Mouse (Mus musculus) liver, embryonic 11.5 days (tissue): Measurements from ENCODE around the gene Gatad2a. TPM values are rescaled to one million over a fixed set of nuclear protein-coding genes. Genes with fewer than 3 reads are reported as not detected.

Experiments
- ATAC-seq: fragments of 200-750 bp; cut with Nextera tagmentation; replicated peaks from 2 replicates; pipeline ENCODE4 v1.8.0; 2017; ENCODE audit warnings: moderate number of reproducible peaks, mild to moderate bottlenecking, moderate TSS enrichment, moderate library complexity; ENCODE audit not compliant: low FRiP score
- DNase-seq: peaks from one replicate; pipeline ENCODE4 v3.0.0-alpha.2; 2017; ENCODE audit warnings: low spot score
- H3K27ac ChIP-seq: fragments of 300-500 bp; sonication (generic); 2 replicates; pipeline ENCODE4 v1.5.1; 2014; ENCODE audit warnings: mild to moderate bottlenecking, low read depth, low read length, control low read depth
- H3K27me3 ChIP-seq: fragments of 300-500 bp; sonication (generic); replicated peaks from 2 replicates; pipeline ENCODE4 v1.6.1; 2014; ENCODE audit warnings: low read length, mixed read lengths; ENCODE audit not compliant: control insufficient read depth, insufficient read depth
- H3K36me3 ChIP-seq: fragments of 300-500 bp; sonication (generic); 2 replicates; pipeline ENCODE4 v1.6.1; 2014; ENCODE audit warnings: mild to moderate bottlenecking, low read length, moderate library complexity, mixed read lengths; ENCODE audit not compliant: control insufficient read depth, insufficient read depth
- H3K4me1 ChIP-seq: fragments of 300-500 bp; sonication (generic); replicated peaks from 2 replicates; pipeline ENCODE4 v1.6.1; 2014; ENCODE audit warnings: low read length, mixed read lengths; ENCODE audit not compliant: control insufficient read depth, insufficient read depth
- H3K4me2 ChIP-seq: fragments of 300-500 bp; sonication (generic); 2 replicates; pipeline ENCODE4 v1.6.1; 2014; ENCODE audit warnings: mild to moderate bottlenecking, control low read depth, moderate library complexity
- H3K4me3 ChIP-seq: fragments of 300-500 bp; sonication (generic); 2 replicates; pipeline ENCODE4 v1.5.1; 2014; ENCODE audit warnings: low read depth, low read length, control low read depth
- H3K9ac ChIP-seq: fragments of 300-500 bp; sonication (generic); 2 replicates; pipeline ENCODE4 v1.6.1; 2014; ENCODE audit warnings: low read depth, low read length, control low read depth
- H3K9me3 ChIP-seq: fragments of 300-500 bp; sonication (generic); 2 replicates; pipeline ENCODE4 v1.6.1; 2016; ENCODE audit warnings: low read length, inconsistent platforms, mixed read lengths; ENCODE audit not compliant: control insufficient read depth
- WGBS: fragments of 180-500 bp; shearing (Covaris S2); extraction: QIAGEN DNeasy Blood & Tissue Kit; methylation state at CpG from one replicate; pipeline ENCODE4 v1.1.7; 2014; 5-methylcytosine and 5-hydroxymethylcytosine counted together
- polyA plus RNA-seq: library from polyadenylated mRNA; unstranded; fragments of >200 nt; fragmentation: Nextera tagmentation; extraction: Ambion mirVana; gene quantifications from 2 replicates; pipeline ENCODE4 v1.2.1, GENCODE M21; 2014

The Gatad2a gene
- polyA plus RNA-seq, 1 experiment from 2014 or later = 75.3 TPM

DNA sequence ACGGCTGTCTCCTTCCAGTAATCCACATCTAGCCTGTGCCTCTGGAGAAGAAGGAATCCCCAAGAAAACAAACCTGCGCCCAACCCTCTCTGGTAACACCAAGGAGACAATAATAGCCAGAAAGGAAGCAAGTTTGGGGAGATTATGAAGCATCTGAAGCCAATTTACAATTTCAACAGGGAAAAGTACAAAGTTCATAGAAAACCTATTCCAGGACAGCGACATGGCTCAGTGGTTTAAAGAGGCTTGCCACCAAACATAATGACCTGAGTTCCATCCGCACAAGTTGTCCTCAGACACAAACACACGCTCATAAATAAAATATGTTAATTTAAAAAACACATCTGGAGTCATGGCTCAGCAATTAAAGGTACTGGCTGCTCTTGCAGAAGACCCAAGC is 21.4 kb downstream of the Gatad2a start:
- H3K27me3 ChIP-seq = no peaks in the 10 kb centered on the region
- DNase-seq = no peak
- H3K9me3 ChIP-seq = no peaks in the 10 kb centered on the region
- H3K4me3 ChIP-seq = peak overlapping the region; percentile 97
- H3K27ac ChIP-seq = peak overlapping the region; percentile 93
- WGBS = 44% methylated on average over 5 of the region's 5 CpGs
- no peaks in the 10 kb centered on the region for H3K36me3 ChIP-seq
- H3K4me2 ChIP-seq = peak overlapping the region; percentile 92
- H3K4me1 ChIP-seq = peaks cover 27% of the 10 kb centered on the region
- no peak for ATAC-seq
- H3K9ac ChIP-seq = peak overlapping the region; percentile 98

DNA sequence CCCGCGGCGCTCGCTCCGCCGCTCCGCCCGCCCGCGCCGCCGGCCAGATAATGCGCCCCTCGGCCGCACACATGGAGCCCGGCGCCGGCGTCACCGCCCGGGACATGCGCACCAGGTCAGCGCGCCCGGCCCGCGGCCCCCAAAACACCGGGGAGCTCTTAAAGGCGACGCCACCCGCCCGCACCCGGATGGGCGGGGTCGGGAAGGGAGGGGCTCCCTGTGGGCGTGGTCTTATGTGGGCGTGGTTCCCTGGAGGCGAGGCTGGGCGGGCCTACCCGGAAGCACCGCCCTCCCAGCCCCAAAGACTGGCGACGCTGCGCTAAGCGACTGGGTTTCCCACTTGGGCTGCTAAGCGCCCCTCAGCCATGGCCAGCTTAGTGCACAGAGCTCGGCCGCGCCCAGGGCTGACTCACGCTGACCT is 22.0 kb downstream of the Gatad2a start:
- peak; percentile 95 for ATAC-seq
- no peaks in the 10 kb centered on the region for H3K9me3 ChIP-seq
- peaks cover 28% of the 10 kb centered on the region for H3K4me1 ChIP-seq
- H3K36me3 ChIP-seq = no peaks in the 10 kb centered on the region
- peak overlapping the region; percentile 93 for H3K27ac ChIP-seq
- H3K4me2 ChIP-seq = peak overlapping the region; percentile 92
- no peaks in the 10 kb centered on the region for H3K27me3 ChIP-seq
- WGBS = 0% methylated on average over 37 of the region's 50 CpGs
- peak; percentile 99 for DNase-seq
- peak overlapping the region; percentile 98 for H3K9ac ChIP-seq
- H3K4me3 ChIP-seq = peak overlapping the region; percentile 97

DNA sequence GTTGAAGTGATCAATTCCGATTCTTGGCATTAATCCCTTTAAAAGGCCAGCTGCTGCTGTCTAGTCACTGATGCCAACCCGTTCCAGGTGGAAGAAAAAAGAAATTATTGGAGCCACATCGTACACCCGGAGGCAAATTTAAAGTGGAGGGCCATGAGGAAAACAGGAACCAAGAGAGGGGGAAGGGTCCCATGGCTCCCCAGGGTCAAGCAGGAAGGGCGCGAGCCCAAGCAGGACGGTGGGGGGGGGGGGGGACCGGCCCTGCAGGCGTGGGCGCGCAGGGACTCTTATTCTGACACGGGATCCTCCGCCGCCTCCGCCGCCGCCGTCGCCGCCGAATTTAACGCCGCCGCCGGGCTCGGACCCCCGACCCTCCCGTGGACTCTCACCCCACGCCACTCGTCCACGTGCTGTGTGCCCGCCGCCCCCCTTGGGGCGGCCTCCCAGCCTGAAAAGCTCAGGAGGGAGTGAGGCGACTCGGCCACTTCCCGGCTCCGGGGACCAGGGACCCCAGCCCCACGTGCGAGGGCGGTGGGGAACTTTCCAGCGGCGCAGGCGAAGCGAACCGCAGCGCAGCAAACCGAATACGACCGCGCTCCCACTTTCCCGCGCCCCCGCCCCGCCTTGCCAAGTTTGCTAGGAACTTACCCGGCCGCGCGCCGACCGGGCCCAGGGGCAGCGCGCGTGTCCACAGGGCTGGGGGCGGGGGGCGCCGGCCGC is 22.6 kb downstream of the Gatad2a start:
- Histone ChIP-seq H3K9me3 (no peaks in the 10 kb centered on the region), H3K4me2 (peak overlapping the region; percentile 80), H3K27ac (peak overlapping the region; percentile 93), H3K9ac (peak overlapping the region; percentile 98), H3K36me3 (no peaks in the 10 kb centered on the region), H3K4me1 (peaks cover 28% of the 10 kb centered on the region), H3K27me3 (no peaks in the 10 kb centered on the region), H3K4me3 (peak overlapping the region; percentile 97)
- under 1% methylated on average over 52 of the region's 68 CpGs for whole genome bisulfite sequencing
- peak; percentile 72 for DNase-seq
- ATAC-seq = peak; percentile 29; the same call in 1 of the 2 replicates

DNA sequence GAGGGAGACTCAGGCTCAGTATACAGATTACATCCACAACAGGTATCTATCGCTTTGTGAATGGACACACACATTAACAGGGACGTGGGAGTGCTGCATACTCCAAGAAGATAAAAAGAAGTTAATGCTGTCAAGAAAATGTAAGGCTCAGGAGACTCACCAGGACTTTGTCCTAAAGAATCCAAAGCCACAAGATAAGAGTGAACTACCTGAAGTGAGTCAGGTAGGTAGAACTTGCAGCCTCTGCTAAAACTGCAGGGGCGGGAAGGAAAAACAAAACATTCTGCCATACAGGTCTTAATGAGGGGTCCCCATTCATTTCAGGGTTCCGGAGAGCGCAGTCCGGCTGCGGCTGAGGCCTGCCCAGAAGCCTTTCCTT is 23.1 kb downstream of the Gatad2a start:
- no peak for ATAC-seq
- Histone ChIP-seq H3K4me3 (peak overlapping the region; percentile 97), H3K4me2 (peak overlapping the region; percentile 80), H3K9ac (peak overlapping the region; percentile 98), H3K27ac (no peak overlapping the region), H3K36me3 (no peaks in the 10 kb centered on the region), H3K27me3 (no peaks in the 10 kb centered on the region), H3K4me1 (peaks cover 28% of the 10 kb centered on the region), H3K9me3 (no peaks in the 10 kb centered on the region)
- 9% methylated on average over 7 of the region's 7 CpGs for WGBS
- no peak for DNase-seq

DNA sequence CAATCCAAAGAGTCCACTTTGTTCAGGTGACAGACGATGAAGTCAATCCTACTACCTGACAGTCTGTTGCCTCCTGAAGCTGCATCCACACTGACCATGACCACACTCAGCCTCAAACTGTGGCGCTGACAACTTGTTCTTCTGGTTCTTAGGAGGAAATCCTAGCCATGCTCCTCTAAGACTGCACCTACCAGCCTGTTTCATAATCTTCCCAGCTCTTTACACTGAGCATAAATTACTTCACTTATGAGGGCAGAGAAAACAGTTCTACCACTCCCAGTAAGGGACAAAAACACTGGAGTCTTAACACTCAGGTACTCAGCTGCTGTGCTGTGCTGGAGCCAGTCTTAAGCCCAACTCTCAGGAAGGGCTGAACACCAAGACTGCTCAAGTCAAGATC is 25.3 kb downstream of the Gatad2a start:
- H3K36me3 ChIP-seq = 0 out of 2 replicates have a peak, but pooled peaks cover 1% of the 10 kb centered on the region

DNA sequence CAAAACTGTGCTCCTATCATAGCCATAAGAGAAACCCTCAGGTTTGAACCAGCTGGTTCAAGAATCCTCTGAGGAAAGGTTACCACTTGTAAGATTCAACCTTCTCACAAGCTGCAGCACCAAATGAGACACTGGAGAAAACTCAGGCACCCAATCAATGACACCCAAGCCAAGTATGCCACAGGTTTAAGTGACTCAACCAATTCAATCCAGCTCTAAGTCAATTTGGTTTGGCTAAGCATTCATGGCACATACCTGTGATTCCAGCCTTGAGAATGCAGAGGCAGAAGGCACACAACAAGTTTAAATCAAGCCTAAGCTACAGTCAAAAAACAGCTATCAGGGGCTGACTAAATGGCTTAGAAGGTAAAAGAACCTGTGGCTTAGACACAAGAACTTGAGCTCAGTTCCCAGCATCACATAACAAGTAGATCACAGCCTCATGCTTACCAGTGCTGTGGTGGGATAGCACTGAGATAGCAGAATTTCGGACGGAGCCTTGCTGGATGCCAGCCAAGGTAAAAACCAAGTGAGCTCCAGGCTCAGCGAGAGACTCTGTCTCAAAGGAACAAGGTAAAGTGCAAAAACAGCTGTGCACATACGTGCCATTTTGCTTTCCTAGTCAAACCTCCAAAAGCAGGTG is 28.8 kb downstream of the Gatad2a start:
- no peak overlapping the region for H3K27ac ChIP-seq
- 0 out of 2 replicates have a peak, but pooled peaks cover 5% of the 10 kb centered on the region for H3K36me3 ChIP-seq
- 84% methylated on average over 4 of the region's 4 CpGs for WGBS

More for the DNA sequence above, 25.3 kb downstream of the Gatad2a start:
- no peak for ATAC-seq
- no peak overlapping the region for H3K4me3 ChIP-seq
- no peak for DNase-seq
- no peak overlapping the region for H3K27ac ChIP-seq
- no peak overlapping the region for H3K9ac ChIP-seq
- peaks cover 41% of the 10 kb centered on the region for H3K4me1 ChIP-seq
- no peaks in the 10 kb centered on the region for H3K27me3 ChIP-seq
- WGBS = 80% methylated on average over 2 of the region's 2 CpGs
- H3K4me2 ChIP-seq = no peak overlapping the region
- H3K9me3 ChIP-seq = no peaks in the 10 kb centered on the region

DNA sequence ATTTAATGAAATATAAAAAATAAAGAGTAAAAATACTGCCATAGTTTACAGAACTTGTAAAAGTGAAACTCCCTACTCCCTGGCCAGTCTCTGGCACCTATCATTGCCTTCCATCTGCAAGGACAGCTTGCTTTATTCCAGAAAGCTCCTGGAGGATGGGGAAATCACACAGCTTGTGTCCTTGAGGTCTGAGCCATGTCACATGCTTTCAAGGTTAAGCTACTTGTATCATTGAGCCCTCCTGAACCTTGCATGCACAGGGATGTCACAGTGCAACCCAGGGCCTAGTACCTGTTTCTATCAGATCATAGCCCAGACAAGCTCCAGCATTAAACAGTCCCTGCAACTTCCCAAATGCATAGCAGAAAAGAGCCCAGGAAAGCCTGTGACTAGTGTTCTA is 36.9 kb downstream of the Gatad2a start:
- ATAC-seq = no peak
- H3K4me2 ChIP-seq = no peak overlapping the region
- H3K27ac ChIP-seq = no peak overlapping the region
- no peaks in the 10 kb centered on the region for H3K9me3 ChIP-seq
- no peaks in the 10 kb centered on the region for H3K27me3 ChIP-seq
- H3K36me3 ChIP-seq = no peaks in the 10 kb centered on the region
- peaks cover 21% of the 10 kb centered on the region for H3K4me1 ChIP-seq
- DNase-seq = no peak
- no peak overlapping the region for H3K9ac ChIP-seq
- H3K4me3 ChIP-seq = no peak overlapping the region

More for the DNA sequence above, 28.8 kb downstream of the Gatad2a start:
- H3K9ac ChIP-seq = no peak overlapping the region
- peaks cover 31% of the 10 kb centered on the region for H3K4me1 ChIP-seq
- ATAC-seq (no peak), DNase-seq (no peak)
- H3K9me3 ChIP-seq = no peaks in the 10 kb centered on the region
- no peaks in the 10 kb centered on the region for H3K27me3 ChIP-seq
- no peak overlapping the region for H3K4me3 ChIP-seq
- no peak overlapping the region for H3K4me2 ChIP-seq

DNA sequence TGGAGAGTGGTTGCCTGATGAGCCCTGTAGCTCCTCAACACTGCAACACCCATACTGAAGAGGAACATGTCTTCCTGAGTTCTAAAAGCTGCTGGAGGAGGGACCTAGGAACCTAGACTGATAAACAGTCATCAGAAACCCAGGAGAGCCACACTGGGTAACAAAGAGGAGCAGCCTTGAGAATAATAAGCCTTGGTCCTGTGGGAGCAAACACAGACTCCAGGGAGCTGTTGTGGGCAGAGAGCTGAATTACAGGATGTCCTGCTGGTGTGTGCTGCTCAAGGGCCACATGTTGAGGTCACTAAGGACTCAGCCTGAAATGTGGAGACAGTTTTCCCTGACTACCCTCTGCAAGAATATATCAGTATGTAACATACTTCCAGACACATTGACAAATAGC is 38.3 kb downstream of the Gatad2a start:
- no peaks in the 10 kb centered on the region for H3K36me3 ChIP-seq
- H3K27ac ChIP-seq = no peak overlapping the region
- no peak overlapping the region for H3K9ac ChIP-seq
- peaks cover 23% of the 10 kb centered on the region for H3K4me1 ChIP-seq
- no peaks in the 10 kb centered on the region for H3K9me3 ChIP-seq
- no peak overlapping the region for H3K4me3 ChIP-seq
- ATAC-seq (no peak; the same call in 1 of the 2 replicates), DNase-seq (no peak)
- H3K27me3 ChIP-seq = no peaks in the 10 kb centered on the region
- no peak overlapping the region for H3K4me2 ChIP-seq

DNA sequence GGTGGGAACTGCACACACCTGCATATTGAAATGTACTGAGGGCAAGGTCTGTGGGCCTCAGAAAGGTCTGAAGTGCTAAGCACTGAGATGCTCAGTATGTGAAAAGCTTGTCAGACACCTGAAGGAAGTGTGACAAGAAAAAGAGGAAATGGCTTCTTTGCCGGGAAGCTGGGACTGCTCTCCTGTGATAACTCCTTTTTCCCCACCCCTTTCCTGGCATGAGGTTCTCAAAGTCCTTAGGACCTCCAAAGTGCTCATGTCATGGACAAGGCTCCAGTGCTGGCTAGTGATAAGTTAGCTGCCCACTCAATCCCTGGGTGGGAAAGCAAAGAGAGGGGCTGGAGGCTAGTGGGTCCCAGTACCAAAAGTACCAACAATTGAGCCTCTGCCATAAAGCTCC is 38.8 kb downstream of the Gatad2a start:
- Histone ChIP-seq H3K36me3 (no peaks in the 10 kb centered on the region), H3K27ac (no peak overlapping the region), H3K9ac (no peak overlapping the region), H3K9me3 (no peaks in the 10 kb centered on the region), H3K4me1 (peaks cover 23% of the 10 kb centered on the region), H3K4me2 (no peak overlapping the region), H3K4me3 (no peak overlapping the region), H3K27me3 (no peaks in the 10 kb centered on the region)
- no peak for ATAC-seq
- 36% methylated on average over 1 of the region's 1 CpGs for WGBS
- DNase-seq = no peak
